Mouse (Mus musculus) stomach, embryonic 14.5 days (tissue): ENCODE data around the gene Ipcef1. TPM values are rescaled to one million over a fixed set of nuclear protein-coding genes. Genes with fewer than 3 reads are reported as not detected.
"Not testable (repeated sequence)": the region's sequence is repeated elsewhere in the genome, so short reads cannot be mapped to it uniquely, and the experiment has no call there.

Source experiments
- ATAC-seq: fragments of 200-750 bp; cut with Nextera tagmentation; 2 replicates; pipeline ENCODE4 v1.8.0; 2017; ENCODE audit warnings: low read depth, moderate TSS enrichment; ENCODE audit not compliant: insufficient number of reproducible peaks, insufficient read depth, low FRiP score
- H3K27ac ChIP-seq: fragments of 300-500 bp; sonication (generic); 2 replicates; pipeline ENCODE4 v1.5.1; 2014; ENCODE audit warnings: mild to moderate bottlenecking, low read length, moderate library complexity, mixed read lengths
- H3K27me3 ChIP-seq: fragments of 300-500 bp; sonication (generic); 2 replicates; pipeline ENCODE4 v1.6.1; 2014; ENCODE audit warnings: low read length, control low read depth, mixed read lengths; ENCODE audit not compliant: control insufficient read depth, insufficient read depth
- H3K36me3 ChIP-seq: fragments of 300-500 bp; sonication (generic); 2 replicates; pipeline ENCODE4 v1.6.1; 2014; ENCODE audit warnings: mild to moderate bottlenecking, control low read depth, low read length, moderate library complexity, mixed read lengths; ENCODE audit not compliant: control insufficient read depth, insufficient read depth
- H3K4me1 ChIP-seq: fragments of 300-500 bp; sonication (generic); 2 replicates; pipeline ENCODE4 v1.6.1; 2014; ENCODE audit warnings: low read length, control low read depth, mixed read lengths; ENCODE audit not compliant: control insufficient read depth, insufficient read depth
- H3K4me2 ChIP-seq: fragments of 300-500 bp; sonication (generic); replicated peaks from 2 replicates; pipeline ENCODE4 v1.6.1; 2014; ENCODE audit warnings: low read depth, low read length, control low read depth
- H3K4me3 ChIP-seq: fragments of 300-500 bp; sonication (generic); 2 replicates; pipeline ENCODE4 v1.5.1; 2014; ENCODE audit warnings: low read depth, low read length, control low read depth
- H3K9ac ChIP-seq: fragments of 300-500 bp; sonication (generic); replicated peaks from 2 replicates; pipeline ENCODE4 v1.6.1; 2014; ENCODE audit warnings: low read depth, mild to moderate bottlenecking, control low read depth, low read length, moderate library complexity, mixed read lengths
- H3K9me3 ChIP-seq: fragments of 300-500 bp; sonication (generic); 2 replicates; pipeline ENCODE4 v1.6.1; 2016; ENCODE audit warnings: low read depth, low read length, control low read depth; ENCODE audit not compliant: control insufficient read depth
- WGBS: fragments of 180-500 bp; shearing (Covaris S2); extraction: QIAGEN DNeasy Blood & Tissue Kit; methylation state at CpG from one replicate; pipeline ENCODE4 v1.1.7; 2014; 5-methylcytosine and 5-hydroxymethylcytosine counted together
- polyA plus RNA-seq: library from polyadenylated mRNA; unstranded; fragments of >200 nt; fragmentation: Nextera tagmentation; extraction: Ambion mirVana; gene quantifications from 2 replicates; pipeline ENCODE4 v1.2.1, GENCODE M21; 2014

Gene Ipcef1
- polyA plus RNA-seq, 1 experiment from 2014 or later = 1.0 TPM

DNA sequence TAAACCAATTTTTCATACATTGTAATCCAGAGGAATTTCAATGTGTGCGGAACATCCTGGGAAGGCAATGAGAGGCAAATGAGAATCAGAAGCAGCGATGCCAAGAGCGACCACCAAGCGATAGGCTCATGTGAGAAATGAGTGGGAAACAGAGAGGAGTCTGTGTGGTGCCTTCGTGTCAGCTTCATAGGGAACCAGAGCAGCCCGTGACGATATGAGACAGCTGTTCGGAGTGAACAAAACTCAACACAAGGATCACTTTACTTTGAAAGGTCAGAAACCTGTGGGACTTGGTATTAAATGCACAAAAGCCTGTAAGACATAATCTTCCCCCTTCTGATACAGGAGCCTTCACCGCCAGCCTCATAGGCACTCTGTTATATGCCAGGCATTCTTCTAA is 31.7 kb downstream of the Ipcef1 start:
- H3K4me2 ChIP-seq = no peak overlapping the region
- no peaks in the 10 kb centered on the region for H3K9me3 ChIP-seq
- no peaks in the 10 kb centered on the region for H3K4me1 ChIP-seq
- no peak overlapping the region for H3K4me3 ChIP-seq
- peak overlapping the region; percentile 56; the same call in 1 of the 2 replicates for H3K27ac ChIP-seq
- no peaks in the 10 kb centered on the region for H3K36me3 ChIP-seq
- H3K27me3 ChIP-seq = no peaks in the 10 kb centered on the region
- WGBS = 60% methylated on average over 9 of the region's 9 CpGs
- ATAC-seq = no peak
- H3K9ac ChIP-seq = no peak overlapping the region

DNA sequence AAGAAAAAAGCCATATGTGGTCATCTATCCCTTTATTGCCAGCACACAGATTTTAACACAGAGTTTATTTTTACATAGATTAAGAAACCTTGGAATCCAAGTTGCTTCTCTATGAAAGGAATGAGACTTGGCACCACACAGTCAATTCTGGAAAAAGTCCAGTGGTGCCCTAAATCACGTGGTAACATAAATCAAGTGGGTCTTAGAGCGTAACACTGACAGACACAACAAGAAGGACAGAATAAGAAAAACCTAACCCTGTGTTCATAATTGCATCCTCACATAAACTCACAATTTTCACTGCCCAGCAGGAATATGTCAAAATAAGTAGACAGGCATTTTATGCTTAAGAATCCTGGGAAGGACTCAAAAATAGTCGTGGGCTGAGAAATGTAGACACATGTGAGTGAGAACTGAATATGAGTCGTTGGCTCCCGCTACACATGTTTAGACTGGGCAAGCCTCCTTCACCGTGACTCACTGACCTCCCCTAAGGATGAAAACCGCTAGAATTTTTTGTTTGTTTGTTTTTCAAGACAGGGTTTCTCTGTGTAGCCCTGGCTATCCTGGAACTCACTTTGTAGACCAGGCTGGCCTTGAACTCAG is 32.4 kb downstream of the Ipcef1 start:
- Histone ChIP-seq H3K4me2 (no peak overlapping the region), H3K27me3 (no peaks in the 10 kb centered on the region), H3K4me1 (no peaks in the 10 kb centered on the region), H3K36me3 (no peaks in the 10 kb centered on the region), H3K27ac (peak overlapping the region; percentile 56; the same call in 1 of the 2 replicates), H3K9ac (no peak overlapping the region), H3K4me3 (no peak overlapping the region), H3K9me3 (no peaks in the 10 kb centered on the region)
- ATAC-seq = peak; percentile 65; the same call in 1 of the 2 replicates
- 38% methylated on average over 7 of the region's 7 CpGs for WGBS

DNA sequence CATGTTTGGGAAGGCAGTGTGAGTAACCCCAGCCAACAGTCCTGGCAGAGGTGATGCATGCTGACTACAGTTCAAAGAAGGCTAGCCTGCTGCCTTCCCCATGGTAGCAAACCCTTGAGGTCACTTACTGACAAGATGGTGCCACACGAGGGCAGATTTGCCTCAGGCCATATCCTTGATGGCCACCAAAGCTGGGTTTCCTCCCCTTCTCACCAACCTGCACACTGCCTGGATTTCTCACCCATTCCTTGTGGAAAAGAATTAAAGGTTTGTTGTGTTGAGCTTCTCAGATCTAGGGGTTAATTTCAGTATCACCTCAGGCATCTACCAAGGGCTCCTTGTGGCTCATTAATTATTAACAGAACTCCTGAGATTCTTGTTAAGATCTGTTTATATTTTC is 37.1 kb downstream of the Ipcef1 start:
- ATAC-seq = no peak
- Histone ChIP-seq H3K9me3 (no peaks in the 10 kb centered on the region), H3K27me3 (no peaks in the 10 kb centered on the region), H3K27ac (no peak overlapping the region), H3K4me1 (no peaks in the 10 kb centered on the region), H3K4me3 (no peak overlapping the region), H3K9ac (no peak overlapping the region), H3K4me2 (no peak overlapping the region), H3K36me3 (no peaks in the 10 kb centered on the region)
- 26% methylated on average over 1 of the region's 1 CpGs for WGBS

DNA sequence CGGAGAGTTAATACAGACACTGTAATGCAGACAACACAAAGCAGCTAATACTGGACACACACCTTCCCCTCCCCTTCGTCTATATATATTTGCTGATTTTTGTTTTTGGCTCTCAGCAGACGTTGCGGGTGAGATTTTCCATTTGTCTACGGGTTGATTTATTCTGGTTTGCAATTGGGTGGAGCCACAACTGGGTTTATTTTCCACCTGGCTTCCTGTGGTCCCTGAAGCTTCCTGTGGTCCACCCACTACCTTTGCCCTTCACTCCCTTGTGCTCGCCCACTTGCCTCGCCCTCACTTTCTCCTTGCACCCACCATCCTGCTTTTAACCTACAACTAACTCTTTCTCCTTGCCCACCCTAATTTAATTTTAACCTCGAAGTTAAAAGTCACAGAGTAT is 41.7 kb downstream of the Ipcef1 start:
- H3K27ac ChIP-seq = no peak overlapping the region
- ATAC-seq = no peak
- no peak overlapping the region for H3K4me3 ChIP-seq
- no peaks in the 10 kb centered on the region for H3K27me3 ChIP-seq
- H3K4me1 ChIP-seq = no peaks in the 10 kb centered on the region
- H3K9ac ChIP-seq = no peak overlapping the region
- peaks cover 4% of the 10 kb centered on the region; the same call in 1 of the 2 replicates for H3K9me3 ChIP-seq
- no peaks in the 10 kb centered on the region for H3K36me3 ChIP-seq
- no peak overlapping the region for H3K4me2 ChIP-seq
- 77% methylated on average over 8 of the region's 8 CpGs for WGBS

DNA sequence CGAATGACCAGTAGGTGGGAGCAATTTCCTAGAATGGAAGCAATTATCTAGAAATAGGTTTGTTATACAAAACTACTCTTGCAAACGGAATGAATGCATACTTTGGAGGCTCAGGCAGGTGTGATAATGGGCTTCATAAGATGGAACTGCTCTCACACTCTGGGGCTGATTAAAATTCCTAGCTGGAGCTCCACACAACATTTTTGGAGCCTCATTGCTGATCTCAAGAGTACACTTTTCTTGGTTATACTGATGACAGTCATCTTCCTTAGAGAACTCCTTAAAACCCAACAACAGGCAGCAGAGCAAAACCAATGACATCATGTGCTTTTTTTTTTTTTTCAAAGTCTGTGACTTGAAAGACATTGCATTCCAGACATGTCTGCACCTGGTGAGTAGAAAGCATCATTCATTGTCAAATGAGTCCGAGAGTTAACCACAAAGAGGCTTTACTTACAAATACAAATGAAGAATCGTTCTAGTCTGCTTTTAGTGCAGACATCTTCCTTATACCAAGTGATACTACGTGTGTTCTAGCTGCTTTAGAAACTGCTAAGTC is 47.2 kb downstream of the Ipcef1 start:
- Histone ChIP-seq H3K4me2 (no peak overlapping the region), H3K27me3 (no peaks in the 10 kb centered on the region), H3K27ac (no peak overlapping the region), H3K4me1 (no peaks in the 10 kb centered on the region), H3K9ac (no peak overlapping the region), H3K9me3 (peaks cover 4% of the 10 kb centered on the region; the same call in 1 of the 2 replicates), H3K4me3 (no peak overlapping the region), H3K36me3 (no peaks in the 10 kb centered on the region)
- WGBS = 45% methylated on average over 5 of the region's 5 CpGs
- ATAC-seq = no peak

DNA sequence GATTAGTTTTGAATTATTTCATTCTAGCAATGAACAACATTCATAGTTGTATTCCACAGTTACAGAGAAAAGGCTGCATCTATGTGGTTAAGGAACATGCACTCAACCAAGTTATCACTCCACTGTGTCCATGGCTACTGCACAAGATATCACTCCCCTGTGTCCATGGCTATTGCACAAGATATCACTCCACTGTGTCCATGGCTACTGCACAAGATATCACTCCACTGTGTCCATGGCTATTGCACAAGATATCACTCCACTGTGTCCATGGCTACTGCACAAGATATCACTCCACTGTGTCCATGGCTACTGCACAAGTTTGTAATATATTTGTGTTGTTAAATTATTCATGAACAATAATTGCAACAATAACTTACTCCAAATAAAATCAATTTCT is 48.4 kb downstream of the Ipcef1 start:
- ATAC-seq, H3K27ac ChIP-seq, H3K4me3 ChIP-seq, H3K9me3 ChIP-seq, H3K4me2 ChIP-seq, H3K9ac ChIP-seq, H3K27me3 ChIP-seq, H3K4me1 ChIP-seq, H3K36me3 ChIP-seq: not testable (repeated sequence)

DNA sequence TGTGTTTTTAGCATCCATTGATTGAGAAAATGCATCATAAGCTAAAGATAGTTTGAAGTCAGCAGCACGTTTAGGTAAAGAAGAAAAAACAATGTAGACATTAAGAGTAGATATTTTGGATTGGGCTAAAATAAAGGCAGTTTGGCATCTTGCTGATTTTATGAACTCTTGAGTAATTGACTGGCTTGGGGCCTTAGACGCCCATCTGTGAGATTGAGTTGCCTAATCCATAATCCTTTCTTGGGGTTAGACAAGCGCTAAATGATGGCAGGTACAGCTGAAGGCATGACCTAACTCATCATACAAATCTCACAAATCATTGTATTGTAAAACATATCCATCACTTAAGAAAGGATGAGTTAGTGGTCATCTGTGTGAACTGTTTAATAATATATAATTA is 52.9 kb downstream of the Ipcef1 start:
- Histone ChIP-seq H3K9me3 (no peaks in the 10 kb centered on the region), H3K27ac (no peak overlapping the region), H3K4me2 (no peak overlapping the region), H3K27me3 (no peaks in the 10 kb centered on the region), H3K9ac (no peak overlapping the region), H3K4me1 (no peaks in the 10 kb centered on the region), H3K4me3 (no peak overlapping the region), H3K36me3 (no peaks in the 10 kb centered on the region)
- 89% methylated on average over 3 of the region's 3 CpGs for WGBS
- no peak for ATAC-seq

DNA sequence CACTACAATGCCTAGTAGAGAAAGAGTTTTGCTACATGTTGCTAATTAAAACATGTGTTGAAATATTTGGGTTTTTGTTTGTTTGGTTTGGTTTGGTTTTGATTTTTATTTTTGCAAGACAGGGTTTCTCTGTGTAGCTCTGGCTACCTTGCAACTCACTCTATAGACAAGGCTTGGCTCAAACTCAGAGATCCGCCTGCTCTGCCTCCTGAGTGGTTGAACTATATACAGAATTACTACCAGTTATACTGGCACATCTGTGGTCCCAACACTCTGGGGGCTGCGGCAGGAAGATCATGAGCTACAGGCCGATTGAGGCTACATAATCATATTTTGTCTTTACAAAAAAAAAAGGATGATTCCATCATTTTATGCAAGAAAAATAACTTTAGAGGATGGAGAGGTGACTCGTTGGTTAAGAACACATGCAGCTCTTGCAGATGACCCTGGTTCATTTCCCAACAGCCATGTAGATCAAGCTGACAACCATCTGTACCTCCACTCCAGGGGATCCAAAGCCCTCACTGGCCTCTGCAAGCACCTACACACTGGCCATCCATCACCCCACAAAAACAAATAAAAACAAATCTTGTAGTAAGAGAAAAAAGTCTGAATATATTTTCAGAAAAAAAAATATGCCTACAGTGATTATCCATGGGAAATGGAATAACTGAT is 53.6 kb downstream of the Ipcef1 start:
- H3K9me3 ChIP-seq = no peaks in the 10 kb centered on the region
- H3K27me3 ChIP-seq = no peaks in the 10 kb centered on the region
- H3K36me3 ChIP-seq = no peaks in the 10 kb centered on the region
- no peak overlapping the region for H3K4me3 ChIP-seq
- ATAC-seq = no peak
- H3K4me1 ChIP-seq = no peaks in the 10 kb centered on the region
- no peak overlapping the region for H3K9ac ChIP-seq
- H3K4me2 ChIP-seq = no peak overlapping the region
- WGBS = 83% methylated on average over 4 of the region's 4 CpGs
- no peak overlapping the region for H3K27ac ChIP-seq
